Mouse (Mus musculus) bone marrow macrophage, adult 2 months (primary cell): ENCODE data around the gene Gng3. TPM values are rescaled to one million over a fixed set of nuclear protein-coding genes. Genes with fewer than 3 reads are reported as not detected.

Experiments
- H3K27ac ChIP-seq: 2 replicates; pipeline ENCODE4 v1.5.1; 2012; ENCODE audit warnings: low read depth, low read length; ENCODE audit not compliant: insufficient read depth
- H3K4me1 ChIP-seq: 2 replicates; pipeline ENCODE4 v1.6.1; 2012; ENCODE audit warnings: low read length; ENCODE audit not compliant: control insufficient read depth, insufficient read depth
- H3K4me3 ChIP-seq: 2 replicates; pipeline ENCODE4 v1.5.1; 2012; ENCODE audit warnings: mild to moderate bottlenecking, low read length, moderate library complexity; ENCODE audit not compliant: insufficient read depth
- CTCF ChIP-seq: IDR thresholded peaks from 2 replicates; pipeline ENCODE4 v1.5.1; 2012; ENCODE audit warnings: low read depth, mild to moderate bottlenecking, low read length, moderate library complexity
- POLR2A ChIP-seq: IDR thresholded peaks from 2 replicates; pipeline ENCODE4 v1.6.1; 2012; ENCODE audit warnings: mild to moderate bottlenecking, low read depth, low read length, borderline replicate concordance
- polyA plus RNA-seq: library from polyadenylated mRNA; stranded (reverse); fragments of >200 nt; gene quantifications from 2 replicates; pipeline ENCODE4 v1.2.4, GENCODE M21; 2012; ENCODE audit not compliant: missing spikeins, insufficient read depth, insufficient read length

Gng3 gene
- polyA plus RNA-seq, 1 experiment: not detected

GRCm38 (mm10) chr19:8830664-8831063 is 8.3 kb downstream of the Gng3 start:
- peaks cover 33% of the 10 kb centered on the region for H3K4me1 ChIP-seq
- no peak overlapping the region for H3K4me3 ChIP-seq
- no peak for TF ChIP-seq POLR2A
- TF ChIP-seq CTCF: no peak
- no peak overlapping the region for H3K27ac ChIP-seq

DNA sequence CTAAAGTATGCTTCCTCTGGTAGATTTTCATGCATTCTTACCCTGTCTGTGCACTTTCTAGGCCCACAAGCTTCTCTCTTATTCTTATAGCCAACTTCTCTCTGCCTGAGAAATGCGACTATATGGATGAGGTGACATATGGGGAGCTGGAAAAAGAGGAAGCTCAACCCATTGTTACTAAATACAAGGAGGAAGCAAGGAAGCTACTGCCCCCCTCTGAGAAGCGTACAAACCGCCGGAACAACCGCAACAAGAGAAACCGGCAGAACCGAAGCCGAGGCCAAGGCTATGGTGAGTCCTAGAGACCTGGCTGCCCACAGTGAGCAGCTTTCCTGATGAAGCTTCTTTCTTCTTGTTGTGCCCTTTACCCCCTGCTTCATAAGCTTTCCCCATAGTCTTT is 9.3 kb downstream of the Gng3 start, which contains the start of gene AC129217.1:
TSS of gene AC129217.1 (plus strand) at position 114 of the 400 bp plus-strand sequence.
- TF ChIP-seq CTCF (no peak), POLR2A (no peak)
- peak within 1 kb of the TSS; percentile 14 for H3K4me3 ChIP-seq
- peak within 1 kb of the TSS; percentile 65 for H3K27ac ChIP-seq
- H3K4me1 ChIP-seq: peaks cover 38% of the 10 kb centered on the region

GRCm38 (mm10) chr19:8822696-8823095 is 16.3 kb downstream of the Gng3 start:
- Histone ChIP-seq H3K27ac (no peak overlapping the region), H3K4me3 (no peak overlapping the region), H3K4me1 (peaks cover 12% of the 10 kb centered on the region)
- no peak for TF ChIP-seq POLR2A
- no peak for TF ChIP-seq CTCF

GRCm38 (mm10) chr19:8821146-8821545 is 17.8 kb downstream of the Gng3 start:
- H3K27ac ChIP-seq: peak overlapping the region; percentile 96; the same call in 1 of the 2 replicates
- H3K4me3 ChIP-seq: peak overlapping the region; percentile 83
- peaks cover 19% of the 10 kb centered on the region for H3K4me1 ChIP-seq
- TF ChIP-seq POLR2A: no peak
- no peak for TF ChIP-seq CTCF

- peak overlapping the region; percentile 83 for H3K4me3 ChIP-seq
- no peak for TF ChIP-seq CTCF
- TF ChIP-seq POLR2A: no peak
- peak overlapping the region; percentile 96 for H3K27ac ChIP-seq
- peaks cover 21% of the 10 kb centered on the region for H3K4me1 ChIP-seq
Observed at GRCm38 (mm10) chr19:8820424-8820956, 18.5 kb downstream of the Gng3 start.

DNA sequence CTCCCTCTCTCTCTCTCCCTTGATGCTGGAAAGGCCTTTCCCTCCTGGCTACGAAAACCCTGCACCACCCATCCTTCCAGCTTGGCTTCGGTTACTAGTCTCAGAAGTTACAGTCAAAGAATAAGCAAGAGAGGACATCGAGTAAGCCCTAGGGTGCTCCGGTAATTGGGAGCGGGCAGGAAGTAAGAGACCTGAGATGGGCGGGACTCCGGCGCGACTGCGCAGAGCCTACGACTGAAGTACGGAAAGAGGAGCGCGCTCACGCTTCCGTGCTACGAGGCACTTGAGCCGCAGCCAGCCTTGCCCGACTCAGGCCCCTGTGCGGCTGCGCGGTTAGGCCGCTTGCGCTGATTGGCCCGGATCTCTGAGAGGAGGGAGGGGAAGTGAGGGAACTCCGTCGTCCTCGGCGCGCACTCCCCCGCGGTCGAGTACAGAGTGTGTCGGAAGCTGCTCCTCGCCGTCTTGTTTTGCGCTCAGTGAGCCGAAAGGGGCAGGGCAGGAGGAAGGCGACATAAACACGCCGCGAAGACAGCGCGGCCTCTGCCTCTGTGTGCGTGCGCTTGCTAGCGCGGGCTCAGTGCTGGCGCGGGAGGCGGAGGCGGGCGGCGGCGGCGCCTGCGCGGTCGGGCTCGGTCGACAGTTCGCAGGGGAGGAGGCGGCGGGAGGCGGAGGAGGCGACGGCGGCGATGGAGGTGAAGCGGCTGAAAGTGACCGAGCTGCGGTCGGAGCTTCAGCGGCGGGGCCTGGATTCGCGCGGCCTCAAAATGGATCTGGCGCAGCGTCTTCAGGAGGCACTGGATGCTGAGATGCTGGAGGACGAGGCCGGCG is 19.2 kb downstream of the Gng3 start, which contains the start of gene Hnrnpul2:
TSS of gene Hnrnpul2 (plus strand) at position 415 of the 828 bp plus-strand sequence.
- H3K4me1 ChIP-seq: peaks cover 18% of the 10 kb centered on the region
- peak within 1 kb of the TSS; percentile 83 for H3K4me3 ChIP-seq
- H3K27ac ChIP-seq: peak within 1 kb of the TSS; percentile 96
- TF ChIP-seq CTCF (no peak), POLR2A (no peak)

GRCm38 (mm10) chr19:8818801-8819595 is 20.0 kb downstream of the Gng3 start, which contains the start of gene Ttc9c:
Gene Ttc9c, minus strand, starts transcription at chr19:8819333.
- TF ChIP-seq CTCF (no peak), POLR2A (no peak)
- Histone ChIP-seq H3K27ac (peak within 1 kb of the TSS; percentile 96), H3K4me1 (peaks cover 15% of the 10 kb centered on the region), H3K4me3 (peak within 1 kb of the TSS; percentile 83)

DNA sequence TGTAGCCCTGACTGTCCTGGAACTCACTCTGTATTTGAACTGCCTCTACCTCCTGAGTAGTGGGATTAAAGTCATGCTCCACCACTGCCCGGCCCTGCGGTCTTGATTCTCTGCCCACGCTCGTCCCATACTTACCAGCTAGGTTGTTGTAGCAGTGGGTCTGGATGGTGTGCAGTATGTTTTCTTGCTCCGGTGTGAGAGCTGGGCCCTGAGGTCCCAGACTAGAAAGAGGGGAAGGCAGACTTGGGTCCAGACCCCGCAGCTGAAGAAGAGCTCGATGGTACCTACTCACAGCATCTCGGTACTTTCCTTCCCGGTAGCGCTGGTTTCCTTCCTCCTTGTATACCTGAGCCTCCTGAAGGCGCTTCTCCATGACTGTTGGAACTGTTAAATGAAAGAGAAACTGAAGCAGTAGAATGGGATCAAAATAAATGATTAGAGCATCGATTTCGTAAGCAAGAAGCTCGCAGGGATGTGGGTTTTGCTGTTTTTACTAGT is 20.6 kb downstream of the Gng3 start:
- peak overlapping the region; percentile 90 for H3K27ac ChIP-seq
- H3K4me1 ChIP-seq: peaks cover 15% of the 10 kb centered on the region
- H3K4me3 ChIP-seq: peak overlapping the region; percentile 75
- TF ChIP-seq POLR2A: no peak
- no peak for TF ChIP-seq CTCF

DNA sequence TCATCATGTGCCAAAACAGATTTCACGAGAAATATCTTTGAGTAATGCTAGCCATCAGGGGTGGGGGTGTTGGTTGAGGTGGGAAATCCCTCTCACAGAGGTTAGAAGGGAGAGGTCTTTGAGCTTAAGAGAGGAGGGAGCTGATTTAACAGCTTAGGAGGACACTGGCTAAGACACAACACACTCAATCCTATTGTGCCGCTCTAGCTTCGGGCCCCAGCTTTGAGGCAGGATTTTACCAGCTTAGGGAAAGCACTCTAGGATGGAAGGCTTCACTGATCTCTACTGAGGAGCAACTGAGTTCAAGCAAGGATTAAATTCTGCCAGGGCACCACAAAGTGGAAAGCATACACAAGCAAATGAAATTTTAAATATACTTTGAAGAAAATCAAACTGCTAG is 22.0 kb downstream of the Gng3 start:
- no peak for TF ChIP-seq POLR2A
- no peak for TF ChIP-seq CTCF
- H3K27ac ChIP-seq: no peak overlapping the region
- H3K4me1 ChIP-seq: peaks cover 13% of the 10 kb centered on the region
- no peak overlapping the region for H3K4me3 ChIP-seq
